Mouse (Mus musculus): ENCODE results near the gene Tlx2. TPM values are rescaled to one million over a fixed set of nuclear protein-coding genes. Genes with fewer than 3 reads are reported as not detected.
A peak's percentile ranks its signal among the peaks of the same experiment; 100 is the strongest.

The Tlx2 gene
- polyA plus RNA-seq, 1 experiment = 0.11 TPM

- TF ChIP-seq CTCF (IDR thresholded peaks at IDR 0.05; ENCODE audit: borderline replicate concordance, control insufficient read depth, extremely low read depth, insufficient read depth, low read length, poor library complexity) = no peak
- no peak for TF ChIP-seq POLR2A (IDR thresholded peaks at IDR 0.05; ENCODE audit: control insufficient read depth, extremely low read depth, insufficient read depth, low read length, poor library complexity)
- H3K27ac ChIP-seq (ENCODE audit: control insufficient read depth, insufficient read depth, low read length) = no peak overlapping the region
- H3K4me3 ChIP-seq (ENCODE audit: control insufficient read depth, insufficient read depth, low read length) = no peak overlapping the region
- H3K4me1 ChIP-seq (replicated peaks; ENCODE audit: control insufficient read depth, insufficient read depth, low read length) = no peaks in the 10 kb centered on the region
- H3K27me3 ChIP-seq (ENCODE audit: control insufficient read depth, insufficient read depth, low read length) = no peaks in the 10 kb centered on the region
- no peaks in the 10 kb centered on the region for H3K36me3 ChIP-seq (ENCODE audit: control insufficient read depth, insufficient read depth, low read length)
- 62% methylated on average over 9 of the region's 9 CpGs for WGBS
- no peak for DNase-seq
These were observed 25.4 kb downstream of the Tlx2 start for GRCm38 (mm10) chr6:83044742-83045141.

GRCm38 (mm10) chr6:83043993-83044392 lies 26.1 kb downstream of the Tlx2 start:
- Histone ChIP-seq H3K4me1 (replicated peaks; ENCODE audit: control insufficient read depth, insufficient read depth, low read length) (no peaks in the 10 kb centered on the region), H3K27me3 (ENCODE audit: control insufficient read depth, insufficient read depth, low read length) (no peaks in the 10 kb centered on the region), H3K4me3 (ENCODE audit: control insufficient read depth, insufficient read depth, low read length) (no peak overlapping the region), H3K36me3 (ENCODE audit: control insufficient read depth, insufficient read depth, low read length) (no peaks in the 10 kb centered on the region), H3K27ac (ENCODE audit: control insufficient read depth, insufficient read depth, low read length) (no peak overlapping the region)
- TF ChIP-seq CTCF (IDR thresholded peaks at IDR 0.05; ENCODE audit: borderline replicate concordance, control insufficient read depth, extremely low read depth, insufficient read depth, low read length, poor library complexity) (no peak), POLR2A (IDR thresholded peaks at IDR 0.05; ENCODE audit: control insufficient read depth, extremely low read depth, insufficient read depth, low read length, poor library complexity) (no peak)
- 91% methylated on average over 5 of the region's 5 CpGs for WGBS
- no peak for DNase-seq

- 94% methylated on average over 6 of the region's 6 CpGs for WGBS
- DNase-seq = no peak
- no peak for TF ChIP-seq POLR2A (IDR thresholded peaks at IDR 0.05; ENCODE audit: control insufficient read depth, extremely low read depth, insufficient read depth, low read length, poor library complexity)
- TF ChIP-seq CTCF (IDR thresholded peaks at IDR 0.05; ENCODE audit: borderline replicate concordance, control insufficient read depth, extremely low read depth, insufficient read depth, low read length, poor library complexity) = no peak
- H3K4me1 ChIP-seq (replicated peaks; ENCODE audit: control insufficient read depth, insufficient read depth, low read length) = peaks cover 2% of the 10 kb centered on the region; the same call in 1 of the 2 replicates
- no peak overlapping the region for H3K27ac ChIP-seq (ENCODE audit: control insufficient read depth, insufficient read depth, low read length)
- H3K4me3 ChIP-seq (ENCODE audit: control insufficient read depth, insufficient read depth, low read length) = no peak overlapping the region
- H3K36me3 ChIP-seq (ENCODE audit: control insufficient read depth, insufficient read depth, low read length) = no peaks in the 10 kb centered on the region
- no peaks in the 10 kb centered on the region for H3K27me3 ChIP-seq (ENCODE audit: control insufficient read depth, insufficient read depth, low read length)
These were observed 26.5 kb downstream of the Tlx2 start for GRCm38 (mm10) chr6:83043561-83043960.

GRCm38 (mm10) chr6:83040601-83041000 lies 29.5 kb downstream of the Tlx2 start:
- Histone ChIP-seq H3K4me3 (ENCODE audit: control insufficient read depth, insufficient read depth, low read length) (no peak overlapping the region), H3K27me3 (ENCODE audit: control insufficient read depth, insufficient read depth, low read length) (no peaks in the 10 kb centered on the region), H3K4me1 (replicated peaks; ENCODE audit: control insufficient read depth, insufficient read depth, low read length) (peaks cover 6% of the 10 kb centered on the region), H3K36me3 (ENCODE audit: control insufficient read depth, insufficient read depth, low read length) (no peaks in the 10 kb centered on the region), H3K27ac (ENCODE audit: control insufficient read depth, insufficient read depth, low read length) (no peak overlapping the region)
- no peak for TF ChIP-seq CTCF (IDR thresholded peaks at IDR 0.05; ENCODE audit: borderline replicate concordance, control insufficient read depth, extremely low read depth, insufficient read depth, low read length, poor library complexity)
- no peak for TF ChIP-seq POLR2A (IDR thresholded peaks at IDR 0.05; ENCODE audit: control insufficient read depth, extremely low read depth, insufficient read depth, low read length, poor library complexity)
- no peak for DNase-seq
- WGBS = 95% methylated on average over 5 of the region's 5 CpGs

- peak; percentile 93 for DNase-seq
- H3K27me3 ChIP-seq (ENCODE audit: control insufficient read depth, insufficient read depth, low read length) = no peaks in the 10 kb centered on the region
- WGBS = 28% methylated on average over 24 of the region's 24 CpGs
- H3K27ac ChIP-seq (ENCODE audit: control insufficient read depth, insufficient read depth, low read length) = no peak overlapping the region
- H3K4me3 ChIP-seq (ENCODE audit: control insufficient read depth, insufficient read depth, low read length) = peak overlapping the region; percentile 51
- H3K36me3 ChIP-seq (ENCODE audit: control insufficient read depth, insufficient read depth, low read length) = no peaks in the 10 kb centered on the region
- H3K4me1 ChIP-seq (replicated peaks; ENCODE audit: control insufficient read depth, insufficient read depth, low read length) = peaks cover 10% of the 10 kb centered on the region
- TF ChIP-seq POLR2A (IDR thresholded peaks at IDR 0.05; ENCODE audit: control insufficient read depth, extremely low read depth, insufficient read depth, low read length, poor library complexity) (peak; percentile 39; the same call in 1 of the 2 replicates), CTCF (IDR thresholded peaks at IDR 0.05; ENCODE audit: borderline replicate concordance, control insufficient read depth, extremely low read depth, insufficient read depth, low read length, poor library complexity) (no peak)
These were observed 31.5 kb downstream of the Tlx2 start for GRCm38 (mm10) chr6:83038496-83039012.

- H3K4me1 ChIP-seq (replicated peaks; ENCODE audit: control insufficient read depth, insufficient read depth, low read length) = peaks cover 16% of the 10 kb centered on the region
- TF ChIP-seq POLR2A (IDR thresholded peaks at IDR 0.05; ENCODE audit: control insufficient read depth, extremely low read depth, insufficient read depth, low read length, poor library complexity) = no peak
- no peak for TF ChIP-seq CTCF (IDR thresholded peaks at IDR 0.05; ENCODE audit: borderline replicate concordance, control insufficient read depth, extremely low read depth, insufficient read depth, low read length, poor library complexity)
- WGBS = 95% methylated on average over 8 of the region's 8 CpGs
These were observed 32.9 kb downstream of the Tlx2 start for GRCm38 (mm10) chr6:83037188-83037587.

More at GRCm38 (mm10) chr6:83037188-83037587, 32.9 kb downstream of the Tlx2 start:
- no peaks in the 10 kb centered on the region for H3K36me3 ChIP-seq (ENCODE audit: control insufficient read depth, insufficient read depth, low read length)
- no peaks in the 10 kb centered on the region for H3K27me3 ChIP-seq (ENCODE audit: control insufficient read depth, insufficient read depth, low read length)
- H3K4me3 ChIP-seq (ENCODE audit: control insufficient read depth, insufficient read depth, low read length) = no peak overlapping the region
- H3K27ac ChIP-seq (ENCODE audit: control insufficient read depth, insufficient read depth, low read length) = no peak overlapping the region
- DNase-seq = no peak

All from thymus, adult 2 months (tissue).